Mouse (Mus musculus) erythroid progenitor cell, adult 5-6 weeks (primary cell): Measurements from ENCODE around the gene Ppp1r1a. TPM values are rescaled to one million over a fixed set of nuclear protein-coding genes. Genes with fewer than 3 reads are reported as not detected.
A peak's percentile ranks its signal among the peaks of the same experiment; 100 is the strongest.

Source experiments
- ATAC-seq: replicated peaks from 2 replicates; pipeline ENCODE4 v1.8.0; 2016; ENCODE audit warnings: moderate number of reproducible peaks, mild to moderate bottlenecking, moderate TSS enrichment, inconsistent platforms; ENCODE audit not compliant: poor library complexity, low FRiP score, severe bottlenecking
- total RNA-seq, 2 experiments: library from RNA; stranded (forward) in 1 of 2; stranded (reverse) in 1 of 2; fragments of 150-400 nt in 1 of 2; fragments of 186-747, 209-891 nt in 1 of 2; gene quantifications; 2 replicates each; pipeline versions ENCODE4 v1.2.3 to v1.2.4; 2015 to 2017; ENCODE audit warnings: low replicate concordance in 2 of 2

Ppp1r1a gene
- total RNA-seq, 2 experiments from 2014 or later, result not detected

DNA sequence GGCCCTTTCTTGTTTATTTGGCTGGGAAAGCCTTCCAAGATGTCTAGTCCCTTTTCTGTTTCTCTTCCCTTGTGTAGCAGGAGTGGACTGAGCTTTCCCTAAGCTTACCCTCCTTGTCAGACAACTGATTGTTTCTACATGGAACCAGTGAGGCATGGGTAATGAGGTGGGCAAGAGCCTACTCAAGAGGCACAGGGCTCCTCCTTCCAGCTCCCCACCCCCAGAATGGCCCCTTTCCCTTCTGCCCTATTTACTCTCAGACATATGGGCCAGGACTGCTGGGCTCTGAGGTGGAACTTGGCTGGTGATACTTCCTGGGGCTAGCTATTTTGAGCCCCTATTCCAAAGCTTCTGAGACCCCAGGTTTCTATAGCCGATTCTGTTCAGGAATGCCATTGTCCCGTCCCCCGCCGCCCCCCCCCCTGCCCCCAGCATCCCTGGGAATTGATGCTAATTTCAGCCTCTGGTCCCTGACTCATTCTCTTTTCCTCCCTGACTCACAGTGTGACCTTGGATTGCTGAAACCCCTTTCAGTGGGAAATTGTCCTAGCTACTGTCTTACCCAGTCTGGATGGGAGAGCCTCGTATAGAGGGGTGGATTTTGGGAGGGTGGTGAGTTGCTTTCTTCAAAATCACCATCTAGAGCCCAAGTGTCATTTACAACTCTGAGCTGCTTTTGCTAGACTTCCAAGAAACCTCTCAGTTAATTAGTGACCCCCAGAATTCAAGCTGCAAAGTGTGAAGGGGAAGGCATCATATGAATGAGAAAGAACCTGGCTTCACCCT, 19.0 kb downstream of the Ppp1r1a start:
- ATAC-seq, result no peak

DNA sequence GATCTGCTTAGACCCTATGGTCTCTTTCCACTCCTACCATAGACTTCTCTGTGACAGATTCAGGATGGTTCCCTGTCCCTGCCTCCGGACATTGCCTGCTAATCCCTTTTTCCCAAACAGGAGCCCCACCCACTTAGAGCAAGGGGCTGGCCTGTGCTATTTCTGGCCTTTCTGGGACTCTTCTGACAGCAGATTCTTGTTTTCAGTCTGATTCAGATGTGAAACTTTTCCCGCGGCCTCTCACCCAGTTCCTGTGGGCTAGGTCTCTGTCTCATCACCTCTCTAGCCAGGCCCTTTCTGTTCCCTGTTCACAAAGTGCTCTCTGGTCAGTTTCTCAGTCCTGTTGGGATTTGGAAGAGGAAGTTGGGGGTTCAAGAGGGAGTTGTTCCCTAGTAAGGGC, 22.9 kb downstream of the Ppp1r1a start:
- no peak for ATAC-seq

DNA sequence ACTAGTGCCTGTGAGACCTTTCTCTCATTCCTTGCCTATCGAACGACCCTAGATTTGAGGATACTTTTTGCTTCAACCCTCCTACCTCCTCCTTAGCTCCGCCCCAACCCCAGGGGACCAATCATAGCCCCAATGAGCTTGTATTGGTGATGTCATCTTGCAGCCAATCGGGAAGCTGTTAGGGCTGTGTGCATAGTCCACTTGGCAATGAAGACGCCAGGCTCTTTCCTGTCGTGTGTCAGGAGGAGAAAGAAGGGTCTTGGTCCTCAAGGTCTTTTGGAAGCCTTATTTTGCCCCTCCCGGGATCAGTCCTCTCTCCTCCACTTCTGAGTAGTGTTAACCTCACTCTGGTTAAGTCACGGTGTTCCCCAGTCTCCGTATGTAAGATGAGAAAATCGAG, 23.7 kb downstream of the Ppp1r1a start:
- ATAC-seq, result 0 out of 2 replicates have a peak, but pooled peaks have one; percentile 3

DNA sequence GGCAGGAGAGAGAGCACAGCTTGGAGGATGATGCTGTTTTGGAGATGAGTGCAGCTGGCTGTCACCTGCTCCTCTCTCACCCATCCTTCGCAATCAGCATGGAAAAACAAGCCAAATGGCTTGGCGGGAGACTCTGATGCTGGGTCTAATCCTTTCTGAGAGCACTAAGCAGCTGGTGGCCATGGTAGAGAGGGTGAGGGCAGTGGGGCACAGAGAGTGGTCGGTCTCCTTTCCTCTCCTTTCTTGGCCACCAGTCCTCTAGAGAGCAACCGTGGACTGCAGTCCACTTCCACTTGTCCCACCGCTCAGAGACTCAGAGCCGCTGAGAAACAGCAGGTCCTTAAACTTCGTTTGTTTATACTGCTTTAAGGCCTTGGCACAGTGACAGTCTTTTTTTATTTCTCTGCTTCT, 24.2 kb downstream of the Ppp1r1a start:
- ATAC-seq, result no peak

DNA sequence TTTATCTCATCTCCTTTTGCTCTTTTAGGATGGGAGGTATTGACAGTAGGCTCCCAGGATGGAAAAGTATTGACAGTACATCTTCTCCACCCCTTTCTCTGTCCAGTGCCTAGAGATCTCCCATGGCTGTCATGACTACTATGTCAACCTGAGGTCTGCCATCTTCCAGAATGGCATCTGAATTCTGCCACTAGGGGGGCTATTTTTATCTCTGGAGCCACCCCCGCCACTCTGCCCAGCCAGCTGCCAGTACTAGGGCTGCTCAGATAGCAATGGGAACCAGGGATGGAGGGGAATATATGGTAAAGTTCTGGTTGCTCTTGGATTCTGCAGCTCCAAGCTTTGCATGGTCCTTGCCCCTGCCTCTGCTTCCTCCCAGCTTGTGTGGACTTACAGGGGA, 26.2 kb downstream of the Ppp1r1a start:
- ATAC-seq, result no peak

DNA sequence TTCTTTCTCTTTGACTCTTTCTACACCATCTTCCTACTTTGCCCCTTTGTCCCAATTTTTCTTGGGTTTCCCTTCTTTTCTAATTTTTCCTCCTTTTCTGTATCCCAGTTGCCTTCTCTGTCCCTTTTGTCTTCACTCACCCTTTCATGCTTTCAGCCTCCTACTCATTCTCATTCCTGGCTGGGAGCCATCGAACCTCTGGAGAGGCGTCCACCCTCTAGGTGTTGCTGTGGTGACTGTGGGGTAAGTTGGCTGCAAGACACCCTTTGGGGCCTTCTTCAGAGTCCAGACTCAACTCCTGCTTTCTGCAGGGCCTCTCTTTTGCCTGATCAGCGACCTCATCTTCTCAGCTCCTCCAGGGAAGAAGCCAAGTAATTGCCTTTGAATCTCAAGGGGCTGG, 28.5 kb downstream of the Ppp1r1a start:
- no peak for ATAC-seq

DNA sequence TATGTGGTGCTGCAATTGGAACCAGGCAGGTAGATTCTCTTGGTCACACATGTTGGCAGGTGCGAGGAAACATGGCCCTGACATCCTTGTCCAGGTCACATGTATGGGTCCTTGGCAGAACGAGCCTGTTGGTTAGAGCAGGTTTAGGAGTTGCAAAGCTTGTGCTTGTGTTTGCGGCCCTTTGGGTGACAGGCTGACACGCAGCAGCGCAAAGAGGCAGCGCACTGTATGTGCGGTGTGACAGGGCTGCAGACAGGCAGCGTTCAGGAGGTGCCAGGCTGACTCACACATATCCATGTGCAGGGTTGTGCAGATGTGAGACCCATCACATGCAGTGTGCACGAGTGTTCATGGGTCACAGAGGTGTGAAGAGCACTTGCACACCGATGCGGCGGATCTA, 34.1 kb downstream of the Ppp1r1a start:
- ATAC-seq, result no peak

DNA sequence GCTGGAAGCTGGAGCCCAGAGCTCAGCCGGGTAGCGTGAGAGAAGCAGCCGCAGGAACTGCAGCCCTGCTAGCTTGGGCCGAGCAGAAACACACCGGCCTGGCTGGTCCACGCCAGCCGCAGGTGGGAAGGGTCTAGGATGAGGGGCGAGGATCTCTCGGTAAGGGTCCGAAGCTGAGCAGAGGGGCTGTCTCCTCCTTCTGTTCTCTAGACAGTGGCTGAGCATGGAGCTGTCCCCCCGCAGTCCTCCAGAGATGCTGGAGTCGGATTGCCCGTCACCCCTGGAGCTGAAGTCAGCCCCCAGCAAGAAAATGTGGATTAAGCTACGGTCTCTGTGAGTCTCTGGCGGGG, 34.6 kb downstream of the Ppp1r1a start:
- no peak for ATAC-seq

DNA sequence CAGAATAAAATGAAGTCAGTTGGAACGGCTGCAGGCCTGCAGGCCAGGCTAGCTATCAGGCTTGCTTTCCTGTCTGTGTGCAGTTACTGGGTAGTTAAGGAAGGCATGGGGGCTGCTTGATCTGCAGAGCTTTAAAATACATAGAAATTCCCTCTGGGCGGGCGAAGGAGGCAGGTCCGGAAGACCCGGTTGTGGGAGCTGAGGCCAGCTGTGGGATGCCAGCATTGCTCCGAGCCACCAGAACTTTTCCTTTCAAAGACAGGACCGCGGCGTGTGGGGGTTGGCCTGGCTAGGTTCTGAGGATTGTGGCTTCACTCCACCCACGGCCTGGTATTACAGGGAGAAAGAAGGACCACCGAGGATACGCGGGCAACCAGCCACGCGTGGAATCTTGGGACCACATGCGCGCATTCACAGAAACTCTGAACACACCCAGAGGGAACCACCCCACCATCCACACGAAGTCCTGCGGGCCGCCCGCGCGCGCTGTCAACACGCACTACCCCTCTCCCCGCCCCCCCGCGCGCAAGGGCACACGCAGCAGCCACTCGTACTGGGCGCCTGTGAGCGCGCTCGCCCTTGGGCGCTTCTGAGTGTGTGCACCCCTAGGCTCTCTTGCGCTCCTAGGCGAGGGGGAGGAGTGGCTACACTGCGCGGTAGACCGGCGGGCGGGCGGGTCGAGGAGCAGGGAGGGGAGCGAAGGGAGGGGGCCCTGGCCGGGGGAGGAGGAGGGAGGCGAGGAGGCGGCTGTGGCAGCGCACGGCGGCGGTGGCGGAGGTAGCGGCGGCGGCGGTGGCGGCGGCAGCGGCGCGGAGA, 35.2 kb downstream of the Ppp1r1a start, which contains the start of gene Pde1b:
TSS of gene Pde1b (plus strand) at position 600 of the 816 bp plus-strand sequence.
- no peak for ATAC-seq

DNA sequence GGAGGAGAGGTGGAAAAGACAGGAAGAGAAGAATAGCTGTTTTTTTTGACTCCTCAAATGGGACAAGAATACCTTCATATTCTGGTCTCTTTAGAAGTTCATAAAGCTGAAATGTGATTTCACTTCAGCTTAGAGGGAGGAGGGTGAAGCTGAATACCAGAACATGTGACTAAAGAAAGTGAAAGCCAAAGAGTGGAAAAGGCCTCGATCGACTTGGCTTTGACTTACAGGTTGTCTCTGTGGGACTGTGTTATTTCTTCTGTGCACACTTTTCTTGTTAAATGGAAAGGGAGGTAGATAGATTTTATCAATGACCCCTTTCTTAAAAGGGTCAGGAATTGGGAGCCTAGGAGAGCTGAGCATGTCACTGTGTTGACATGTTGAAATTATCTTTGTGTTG, 36.6 kb downstream of the Ppp1r1a start:
- no peak for ATAC-seq

DNA sequence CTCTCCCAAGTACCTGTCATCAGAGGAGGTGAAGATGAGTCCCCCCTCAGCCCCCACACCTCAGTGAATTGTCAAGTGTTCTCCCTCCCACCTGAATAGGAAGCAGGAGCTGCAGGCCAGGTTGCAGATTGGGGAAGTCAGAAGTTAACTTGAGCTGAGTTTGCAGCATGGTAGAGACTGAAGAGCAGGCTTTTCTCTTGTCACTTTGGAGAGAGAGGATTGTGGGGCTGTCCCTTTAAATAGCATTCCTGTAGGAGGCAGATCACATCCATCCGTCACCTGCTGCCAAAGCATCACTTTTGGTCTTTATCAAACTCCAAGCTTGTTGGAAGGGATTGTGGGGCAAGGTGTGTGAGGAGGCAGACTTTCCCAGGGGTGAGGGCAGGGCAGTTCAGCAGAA, 37.1 kb downstream of the Ppp1r1a start:
- ATAC-seq, result no peak

DNA sequence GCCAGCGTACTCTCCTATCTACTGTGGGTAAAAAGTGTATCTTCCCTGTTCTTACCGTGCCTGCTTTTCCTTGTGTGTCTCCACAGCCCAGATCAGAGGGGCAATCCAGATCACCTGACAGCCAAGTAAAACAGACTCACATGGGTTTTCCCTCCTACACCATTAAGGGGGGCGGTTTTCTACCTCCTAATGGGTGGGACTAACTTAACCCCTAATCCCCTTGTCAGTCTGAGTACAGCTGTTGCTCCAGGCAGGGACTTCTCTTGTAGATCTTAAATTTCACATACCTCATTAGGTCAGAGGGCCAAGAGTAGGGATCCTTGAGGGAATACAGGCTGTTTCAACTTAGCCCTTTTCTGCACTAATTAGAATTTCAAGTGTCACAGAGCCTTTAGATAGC, 39.6 kb downstream of the Ppp1r1a start:
- ATAC-seq, result no peak

DNA sequence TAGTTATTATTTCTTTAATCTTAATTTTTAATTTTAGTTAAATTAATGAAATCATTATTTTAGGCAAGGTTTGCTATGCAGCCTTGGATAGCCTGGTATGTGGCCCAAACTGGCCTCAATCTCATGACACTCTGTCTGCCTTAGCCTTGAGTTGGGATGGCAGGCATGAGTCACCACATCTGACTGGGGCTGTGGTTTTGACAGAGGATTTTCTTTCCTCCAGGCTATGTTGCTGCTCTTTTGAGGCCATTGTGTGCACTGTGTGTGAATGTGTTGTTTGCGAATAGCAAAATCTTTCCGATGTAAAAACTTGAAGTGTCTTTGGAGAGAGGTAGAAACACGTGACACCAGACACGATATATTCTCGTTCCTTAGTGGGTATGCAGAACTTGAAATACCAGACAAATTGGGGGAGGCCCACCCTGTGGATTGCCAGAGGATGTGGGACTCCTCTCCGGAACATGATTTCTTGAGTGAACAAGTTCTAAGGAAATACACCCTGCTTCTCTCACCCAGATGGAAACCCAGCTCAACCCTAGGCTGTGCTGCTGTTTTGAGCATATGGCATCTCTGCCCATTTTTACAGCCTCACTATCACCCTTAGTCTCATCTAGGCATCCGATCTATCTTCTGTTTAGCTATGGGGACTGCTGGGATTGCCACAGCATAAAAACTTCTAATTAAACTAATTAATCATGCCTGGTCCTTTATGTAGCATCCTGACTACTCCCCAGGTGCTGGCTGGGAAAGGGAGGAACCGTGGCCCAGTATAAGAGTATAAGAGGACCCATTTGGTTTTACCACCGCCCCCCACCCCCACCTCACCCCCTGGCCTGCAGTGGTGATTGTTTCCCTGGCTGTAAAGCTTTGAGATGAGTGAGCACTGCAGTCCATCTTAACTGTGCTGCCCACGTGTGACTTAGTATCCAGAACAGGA, 41.3 kb downstream of the Ppp1r1a start:
- ATAC-seq, result no peak

DNA sequence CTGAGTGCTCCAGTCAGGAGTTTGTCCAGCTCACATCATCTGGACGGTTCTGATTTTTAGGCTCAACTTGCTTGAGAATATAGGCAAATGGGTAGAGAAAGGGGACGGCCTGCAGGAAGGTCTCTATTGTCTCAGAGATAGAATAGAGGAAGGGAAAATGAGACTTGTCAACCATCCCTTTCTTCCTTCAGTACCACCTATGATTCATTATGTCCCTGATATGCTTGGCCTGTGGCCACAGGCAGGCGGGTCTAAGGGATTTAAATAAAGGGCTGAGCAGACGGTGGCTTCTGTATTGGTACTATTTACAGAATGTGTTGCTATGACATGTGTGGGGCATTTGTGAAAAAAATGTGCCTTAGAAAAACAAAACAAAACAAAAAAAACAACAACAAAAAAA, 49.5 kb downstream of the Ppp1r1a start:
- no peak for ATAC-seq

DNA sequence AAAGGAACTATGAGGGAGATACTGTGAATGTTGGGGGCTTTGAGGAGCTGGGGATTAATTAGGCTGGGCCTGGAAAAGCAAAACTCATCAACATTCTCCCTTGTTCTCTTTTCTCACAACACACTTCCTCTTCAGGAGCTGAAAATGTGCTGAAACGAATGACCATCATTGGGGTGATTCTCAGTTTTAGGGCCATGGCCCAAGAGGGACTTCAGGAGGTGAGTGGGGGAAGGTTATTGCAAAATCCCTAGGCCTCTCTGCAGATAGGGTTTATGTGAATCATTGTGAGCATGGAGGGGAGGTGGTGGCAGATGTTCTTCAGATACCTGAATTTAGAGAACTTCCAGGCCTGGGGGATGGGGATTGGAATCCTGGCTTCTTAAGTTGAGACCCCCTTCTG, 51.1 kb downstream of the Ppp1r1a start:
- no peak for ATAC-seq

DNA sequence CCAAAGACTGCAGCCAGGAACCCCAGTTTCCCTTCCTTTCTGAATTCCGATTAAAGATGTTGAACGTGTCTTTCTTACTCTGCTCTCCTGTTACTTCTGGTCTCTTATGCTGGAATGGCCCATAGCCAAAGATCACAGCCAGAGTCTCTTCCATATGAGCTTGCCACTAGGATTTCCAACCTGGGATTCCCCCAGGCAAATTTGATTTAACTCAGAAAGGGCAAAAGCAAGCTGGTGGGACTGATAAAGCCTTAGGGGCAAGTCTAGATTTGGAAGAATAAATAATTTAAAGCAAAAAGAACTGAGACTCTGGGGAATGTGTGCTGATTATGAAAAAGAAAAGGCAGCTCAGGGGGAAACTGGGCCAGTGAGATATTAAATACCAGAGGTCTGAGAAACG, 52.7 kb downstream of the Ppp1r1a start:
- ATAC-seq, result no peak

DNA sequence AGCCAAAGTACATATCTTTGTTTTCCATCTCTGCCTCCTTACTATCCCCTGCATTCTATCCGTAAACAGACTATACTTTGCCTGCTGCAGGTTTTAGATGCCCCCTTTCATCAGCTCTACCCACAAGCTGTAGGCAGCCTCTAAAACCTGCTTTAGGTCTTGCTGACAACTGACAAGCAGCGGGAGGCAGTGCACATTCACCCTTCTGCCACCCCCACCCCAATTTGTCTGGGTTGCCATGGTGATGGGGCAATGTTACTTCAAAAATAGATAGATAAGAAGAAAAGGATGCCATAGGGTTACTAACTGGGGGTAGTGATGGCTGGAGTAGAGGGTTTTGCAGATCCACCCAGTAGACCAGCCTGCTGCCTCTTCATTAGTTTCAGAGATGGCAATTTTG, 53.3 kb downstream of the Ppp1r1a start:
- no peak for ATAC-seq

DNA sequence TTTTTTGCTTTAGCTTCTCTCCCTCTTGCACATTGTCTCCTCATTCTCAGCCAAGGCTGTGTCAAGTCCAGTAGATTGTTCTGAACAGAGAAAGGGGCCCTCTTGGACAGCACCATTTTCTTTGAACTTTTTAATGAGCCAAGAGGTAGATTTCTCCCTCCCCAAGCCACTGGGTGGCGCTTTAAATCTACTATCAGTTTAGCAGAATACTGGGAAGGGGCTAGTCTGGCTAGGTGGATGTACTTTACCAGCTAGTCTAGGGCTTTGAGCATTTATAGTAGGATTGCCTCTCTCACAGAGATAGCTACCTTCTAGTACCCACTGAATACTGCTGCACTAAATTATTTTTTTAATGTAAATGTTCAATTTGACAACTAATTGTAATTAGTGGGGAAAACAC, 55.3 kb downstream of the Ppp1r1a start:
- no peak for ATAC-seq
